Mouse (Mus musculus): ENCODE data around the gene Il13. TPM values are rescaled to one million over a fixed set of nuclear protein-coding genes. Genes with fewer than 3 reads are reported as not detected.

The Il13 gene
- polyA plus RNA-seq, 1 experiment: not detected

DNA sequence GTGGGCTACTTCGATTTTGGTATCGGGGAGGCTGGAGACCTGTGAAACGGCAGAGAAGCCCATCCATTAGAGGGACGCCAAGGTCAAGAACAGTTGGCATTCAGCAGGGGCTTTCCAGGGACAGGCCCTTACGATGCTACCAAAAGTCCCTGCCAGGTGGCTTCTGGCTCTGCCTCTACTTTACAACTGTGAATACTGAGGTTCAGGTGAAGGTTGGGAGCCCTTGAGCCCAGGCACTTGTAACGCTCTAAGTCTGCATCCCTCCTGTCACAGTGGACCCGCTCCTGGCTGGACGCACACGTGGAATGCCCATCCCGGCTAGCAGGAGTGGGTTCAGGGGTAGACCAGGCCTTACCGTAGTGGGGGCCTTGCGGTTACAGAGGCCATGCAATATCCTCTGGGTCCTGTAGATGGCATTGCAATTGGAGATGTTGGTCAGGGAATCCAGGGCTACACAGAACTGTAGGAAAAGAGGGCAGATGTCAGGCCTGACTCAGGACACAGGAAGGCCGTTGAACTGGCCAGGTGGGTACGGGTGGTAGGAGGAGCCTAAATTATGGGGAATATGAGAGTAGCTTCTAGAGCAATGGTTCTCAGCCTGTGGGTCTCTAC, 2.3 kb downstream of the Il13 start:
- no peak for DNase-seq (ENCODE audit: low spot score)

DNA sequence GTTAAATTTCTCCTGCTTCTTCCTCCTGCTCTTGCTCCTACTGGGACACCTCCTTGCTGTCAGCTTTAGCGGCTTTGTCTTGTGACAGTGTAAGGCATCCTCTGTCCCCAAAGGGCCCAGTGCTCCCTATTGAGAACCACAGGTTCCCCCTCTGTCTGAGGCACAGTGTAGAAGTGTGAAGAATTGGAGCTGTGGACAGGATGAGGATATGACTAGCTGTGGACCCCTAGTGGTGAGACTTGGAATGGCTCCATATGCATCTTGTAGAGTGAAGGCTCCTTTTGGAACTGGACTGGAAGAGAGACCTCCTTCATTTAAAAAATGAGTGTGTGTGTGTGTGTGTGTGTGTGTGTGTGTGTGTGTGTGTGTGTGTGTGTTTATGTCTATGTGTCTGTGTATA, 6.6 kb downstream of the Il13 start:
- DNase-seq (ENCODE audit: low spot score): no peak

DNA sequence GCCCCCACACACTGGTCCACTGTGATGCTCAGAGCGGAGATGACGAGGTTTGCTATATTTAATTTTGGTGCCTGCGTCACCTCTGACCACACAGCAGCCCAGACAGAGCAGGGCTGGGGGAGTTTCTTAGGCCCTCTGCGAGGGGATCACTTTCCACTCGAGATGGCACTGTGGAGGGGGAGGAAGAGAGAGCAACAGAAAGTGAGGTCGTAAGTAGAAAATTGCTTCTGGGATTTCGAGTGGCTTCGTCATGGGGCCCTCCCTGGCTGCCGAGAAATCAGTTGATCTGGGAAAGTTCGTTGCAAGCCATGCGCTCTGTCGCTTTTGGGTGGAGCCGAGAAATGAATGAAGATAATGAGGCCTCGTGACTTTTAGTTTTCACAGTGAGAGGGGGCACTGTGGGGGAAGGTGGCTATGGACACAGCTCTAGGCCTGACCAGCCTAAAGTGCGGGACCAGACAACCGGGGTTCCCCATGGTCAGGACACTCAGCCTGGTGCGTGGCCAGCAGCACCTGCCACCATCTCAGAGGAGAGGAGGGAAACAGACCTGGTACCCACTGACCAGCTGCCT, 7.6 kb downstream of the Il13 start:
- no peak for DNase-seq (ENCODE audit: low spot score)

DNA sequence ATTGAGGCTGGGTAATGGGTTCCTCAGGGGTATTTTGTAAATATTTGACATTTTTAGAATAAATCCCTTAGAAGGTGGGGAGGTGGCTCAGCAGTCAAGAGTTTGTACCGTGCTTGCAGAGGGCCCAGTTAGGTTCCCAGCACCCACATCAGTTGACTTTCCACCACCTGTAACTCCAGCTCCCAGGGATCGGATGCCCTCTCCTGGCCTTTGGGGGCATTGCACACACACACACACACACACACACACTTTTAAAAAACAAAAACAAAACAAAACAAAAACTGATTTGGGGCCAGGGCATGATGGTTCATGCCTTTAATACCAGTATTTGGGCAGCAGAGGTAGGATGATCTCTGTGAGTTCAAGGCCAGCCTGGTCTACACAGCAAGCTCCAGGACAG, 10.4 kb downstream of the Il13 start:
- no peak for DNase-seq (ENCODE audit: low spot score)

DNA sequence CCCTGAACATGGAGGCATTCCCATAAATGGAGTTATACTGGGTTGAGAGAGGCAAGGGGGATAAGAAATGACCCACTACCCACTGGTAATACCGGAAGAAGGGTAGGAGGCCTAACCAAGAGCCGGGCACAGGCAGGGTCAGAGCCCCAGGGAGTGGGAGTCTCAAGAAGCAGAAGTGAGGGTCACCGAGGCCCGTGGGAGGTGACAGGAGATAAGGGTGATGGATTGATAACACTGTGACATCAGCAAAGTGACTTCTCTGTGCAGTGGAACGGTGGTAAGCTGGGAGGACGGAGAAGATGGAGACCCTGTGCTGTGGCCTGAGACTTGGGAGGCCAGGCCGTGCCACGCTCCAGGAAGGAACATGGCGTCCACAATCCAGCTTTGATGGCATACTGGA, 10.9 kb downstream of the Il13 start:
- DNase-seq (ENCODE audit: low spot score): no peak

DNA sequence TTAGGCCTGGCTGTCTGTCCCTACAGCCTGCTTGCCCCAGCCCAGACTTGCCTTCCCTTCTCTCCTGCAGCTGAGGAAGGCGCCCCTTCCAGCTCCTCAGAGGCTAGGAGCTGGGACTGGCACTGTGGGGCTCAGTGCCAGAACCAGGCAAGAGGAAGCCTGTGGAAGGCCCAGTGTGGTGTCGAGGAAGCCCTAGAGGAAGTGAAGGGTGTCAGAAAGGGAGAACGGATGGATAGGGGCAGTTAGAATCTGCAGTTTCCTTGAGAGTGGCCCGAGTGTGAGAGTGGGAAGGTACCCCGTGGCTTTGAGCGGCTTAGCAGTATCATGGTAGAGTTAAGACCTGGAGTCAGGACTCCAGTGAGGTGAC, 12.1 kb downstream of the Il13 start:
- no peak for DNase-seq (ENCODE audit: low spot score)

DNA sequence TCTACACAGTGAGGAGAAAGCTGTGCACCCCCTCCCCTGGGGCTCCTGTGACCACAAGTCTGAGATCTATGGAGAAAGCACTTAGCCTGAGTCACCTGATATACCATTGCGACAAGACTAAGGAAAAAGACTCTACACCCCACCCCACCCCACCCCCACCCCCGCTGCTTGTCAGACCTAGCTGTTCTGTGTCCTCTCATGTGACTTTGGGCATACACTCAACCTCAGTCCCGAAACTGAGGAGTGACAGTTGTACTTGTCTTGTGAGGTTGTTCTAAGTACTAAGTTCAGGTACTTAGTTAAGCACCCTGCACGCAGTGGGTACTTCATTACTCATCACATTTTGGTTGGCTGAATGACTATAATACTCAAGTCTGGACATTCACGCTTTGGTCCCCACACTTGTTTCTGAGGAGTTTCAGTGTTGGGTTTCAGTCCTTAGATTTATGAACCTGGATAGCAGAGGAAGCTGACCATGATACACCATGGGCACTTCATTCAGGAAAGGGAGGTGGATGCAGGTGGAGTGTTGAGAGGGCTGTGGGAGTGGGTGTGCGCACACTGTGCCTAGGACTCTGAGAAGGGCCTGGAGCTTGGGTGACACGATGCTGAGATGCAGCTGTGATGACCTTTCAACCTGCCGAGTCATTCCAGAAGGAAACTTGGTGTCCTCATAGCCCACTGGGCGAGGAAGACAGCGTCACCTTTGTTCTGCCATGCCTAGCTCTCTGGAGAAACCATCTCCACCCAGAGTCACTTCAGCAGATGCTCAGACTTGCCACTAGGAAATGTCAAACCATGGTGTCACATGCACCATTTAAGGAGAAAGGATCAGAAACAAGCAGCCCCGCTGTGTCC, 12.7 kb downstream of the Il13 start:
- DNase-seq (ENCODE audit: low spot score): no peak

DNA sequence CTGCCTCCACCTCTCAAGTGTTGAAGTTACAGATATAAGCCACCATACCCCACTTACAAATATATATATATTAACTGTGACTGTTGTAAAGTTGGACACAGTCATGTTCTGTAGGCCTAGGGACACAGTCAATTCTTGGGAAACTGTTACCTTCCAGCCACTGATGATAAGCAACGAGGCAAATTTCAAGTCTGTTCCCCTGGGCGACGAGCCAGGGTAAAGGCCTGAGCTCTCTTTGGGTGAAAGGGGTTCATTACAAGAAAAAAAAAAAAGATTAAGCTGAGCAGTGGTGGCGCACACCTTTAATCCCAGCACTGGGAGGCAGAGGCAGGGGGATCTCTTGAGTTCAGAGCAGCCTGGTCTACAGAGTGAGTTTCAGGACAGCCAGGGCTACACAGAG, 14.4 kb downstream of the Il13 start:
- no peak for DNase-seq (ENCODE audit: low spot score)

DNA sequence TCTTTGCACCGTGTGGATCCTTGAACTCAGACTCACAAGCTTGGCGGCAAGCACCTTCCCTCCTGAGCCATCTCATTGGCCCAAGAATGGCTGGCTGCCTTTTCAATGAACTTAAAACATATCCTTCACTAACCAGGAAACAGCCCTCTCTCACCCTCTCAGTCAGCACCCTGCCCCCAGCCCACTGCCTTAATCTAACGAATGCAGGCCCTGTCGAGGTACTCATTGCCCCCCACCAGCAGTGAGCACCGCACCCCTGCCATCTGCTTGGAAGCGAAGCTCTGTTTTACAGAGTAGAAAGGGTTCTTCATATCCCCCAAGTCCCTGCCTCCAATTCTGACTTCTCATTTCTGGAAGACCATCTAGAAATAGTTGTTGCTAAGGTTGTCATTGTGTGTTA, 15.1 kb downstream of the Il13 start:
- DNase-seq (ENCODE audit: low spot score): no peak

DNA sequence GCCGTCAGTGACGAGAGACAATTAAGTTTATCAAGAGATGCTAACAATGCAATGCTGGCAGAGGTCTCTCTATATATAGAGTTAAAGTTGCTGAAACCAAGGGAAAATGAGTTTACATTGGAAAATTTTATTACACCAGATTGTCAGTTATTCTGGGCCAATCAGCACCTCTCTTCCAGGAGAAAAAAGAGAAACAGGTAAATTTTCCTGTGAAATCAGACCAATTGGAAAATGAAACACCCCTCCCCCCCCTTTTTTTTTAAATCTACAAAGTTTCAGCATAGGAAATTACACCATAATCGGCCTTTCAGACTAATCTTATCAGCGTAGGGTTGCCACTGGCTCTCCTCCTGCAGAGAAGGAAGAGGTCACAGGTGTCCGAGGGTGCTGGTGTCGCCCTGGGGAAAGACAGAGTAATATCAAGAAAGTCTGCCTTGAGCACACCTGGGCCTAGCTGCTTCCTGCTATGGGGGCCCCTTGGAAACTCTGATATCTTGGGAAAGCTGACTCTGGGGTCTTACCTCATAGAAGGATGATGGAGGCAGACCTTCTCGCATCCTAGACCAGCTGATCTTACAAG, 15.8 kb downstream of the Il13 start, which contains the start of gene Il4:
Il4 (minus strand) TSS at position 51 of the 580 bp plus-strand sequence.
- no peak for DNase-seq (ENCODE audit: low spot score)

DNA sequence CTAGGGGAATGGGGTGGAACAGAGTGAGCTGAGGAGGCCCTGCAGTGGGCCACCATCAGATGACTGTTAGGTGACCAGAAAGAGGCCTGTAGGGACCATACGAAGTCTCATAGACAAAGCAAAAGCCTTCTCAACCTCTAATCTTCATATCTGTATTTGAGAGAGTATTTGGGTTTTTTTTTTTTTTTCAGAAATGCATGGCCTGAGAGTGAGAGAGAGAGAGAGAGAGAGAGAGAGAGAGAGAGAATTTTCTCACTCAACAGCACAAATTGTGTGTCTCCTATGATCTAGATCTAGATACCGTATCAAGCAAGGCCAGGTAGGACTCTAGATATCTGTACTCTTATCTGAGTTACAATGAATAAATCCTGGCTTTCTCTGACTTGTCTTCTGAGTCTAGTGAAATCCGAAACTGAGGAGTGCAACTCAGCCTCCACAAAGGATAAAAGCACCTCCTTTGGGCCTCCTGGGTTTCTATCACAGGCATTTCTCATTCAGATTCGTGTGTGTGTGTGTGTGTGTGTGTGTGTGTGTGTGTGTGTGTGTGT, 16.9 kb downstream of the Il13 start:
- DNase-seq (ENCODE audit: low spot score): no peak

DNA sequence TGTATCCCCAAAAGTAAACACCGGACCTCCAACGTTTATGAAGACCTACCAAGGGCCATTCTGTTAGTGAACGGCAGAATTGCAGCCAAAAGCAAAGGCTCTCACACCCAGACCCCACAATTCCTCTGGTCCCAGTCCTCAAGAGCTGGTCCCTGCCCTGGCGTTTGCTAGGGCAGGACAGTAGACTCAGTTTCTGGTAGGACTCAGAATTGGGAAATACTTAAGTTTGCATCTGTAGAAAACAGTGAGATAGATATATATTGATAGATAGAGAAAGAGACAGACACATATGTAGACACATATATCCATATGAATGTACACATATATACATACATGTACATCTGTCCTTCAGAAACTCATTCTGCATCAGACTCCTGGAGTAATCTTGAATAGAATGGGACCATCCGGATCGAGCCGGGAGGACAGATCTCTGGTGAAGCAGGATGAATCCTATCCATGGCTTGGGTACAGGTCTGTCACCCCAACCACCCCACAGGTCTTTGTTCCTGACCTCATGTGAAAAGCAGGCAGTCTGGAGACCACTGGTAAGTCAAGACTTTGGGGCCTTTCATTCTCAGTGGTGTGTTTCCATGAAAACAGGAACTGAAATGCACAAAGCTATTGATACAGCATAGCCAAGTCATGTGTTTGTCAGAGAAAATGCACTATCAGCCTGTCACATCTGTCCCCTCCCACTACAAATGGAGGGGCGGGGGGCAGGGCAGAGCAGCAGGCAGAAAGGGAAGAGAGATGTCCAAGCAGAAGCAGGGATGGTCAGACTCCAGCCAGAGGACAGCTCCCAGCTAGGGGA, 17.5 kb downstream of the Il13 start:
- no peak for DNase-seq (ENCODE audit: low spot score)

DNA sequence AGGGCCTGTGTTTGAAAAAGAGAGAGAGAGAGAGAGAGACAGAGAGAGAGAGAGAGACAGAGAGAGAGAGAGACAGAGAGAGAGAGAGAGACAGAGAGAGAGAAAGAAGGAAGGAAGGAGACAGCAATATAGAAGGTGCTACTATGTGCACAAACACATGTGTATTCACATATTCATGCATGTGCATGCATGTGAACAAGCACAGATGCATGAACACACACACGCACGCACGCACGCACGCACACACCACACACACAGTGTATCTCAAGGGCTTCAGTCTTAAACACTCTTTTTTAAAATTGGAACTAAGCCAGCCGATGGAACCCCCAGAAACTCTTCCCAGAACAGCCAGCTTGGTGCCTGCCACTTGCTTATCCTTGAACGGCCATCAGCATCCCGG, 18.9 kb downstream of the Il13 start:
- no peak for DNase-seq (ENCODE audit: low spot score)

DNA sequence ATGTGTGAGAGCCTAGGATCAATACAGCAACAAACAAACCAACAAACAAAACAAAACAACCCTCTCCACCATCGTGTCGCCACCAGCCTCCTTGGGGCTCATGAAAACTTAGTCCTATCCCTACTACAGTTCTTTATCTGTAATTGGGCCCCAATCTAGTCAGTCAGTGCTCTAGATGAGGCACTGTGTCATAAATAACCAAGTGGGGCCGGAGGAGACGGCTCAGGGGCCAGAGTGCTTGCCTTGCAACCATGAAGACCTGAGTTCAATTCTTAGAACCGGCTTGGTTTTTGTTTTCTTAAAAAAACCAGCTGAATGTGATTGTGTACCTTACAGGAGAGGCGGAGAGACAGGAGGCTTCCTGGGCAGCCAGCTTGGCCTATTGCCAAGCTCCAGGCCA, 19.3 kb downstream of the Il13 start:
- DNase-seq (ENCODE audit: low spot score): no peak

DNA sequence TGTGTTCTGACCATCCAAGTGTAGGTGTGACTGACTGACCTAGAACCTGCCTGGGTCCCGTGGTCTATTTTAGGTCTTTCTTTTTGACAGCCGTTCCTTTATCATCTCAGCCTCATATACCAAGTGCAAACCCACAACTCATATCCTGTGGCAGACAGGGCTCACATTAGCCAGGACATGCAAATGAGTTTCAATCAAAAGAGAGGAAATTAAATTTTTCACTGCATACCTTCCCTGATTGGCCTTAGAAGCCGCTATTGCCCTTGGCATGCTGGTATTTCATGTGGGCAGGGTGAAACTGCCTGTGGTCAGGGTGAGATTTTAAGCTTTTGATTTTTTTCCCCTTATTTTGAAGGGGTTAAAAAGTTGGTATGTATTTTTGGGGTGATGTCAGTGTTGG, 24.8 kb downstream of the Il13 start:
- DNase-seq (ENCODE audit: low spot score): no peak

DNA sequence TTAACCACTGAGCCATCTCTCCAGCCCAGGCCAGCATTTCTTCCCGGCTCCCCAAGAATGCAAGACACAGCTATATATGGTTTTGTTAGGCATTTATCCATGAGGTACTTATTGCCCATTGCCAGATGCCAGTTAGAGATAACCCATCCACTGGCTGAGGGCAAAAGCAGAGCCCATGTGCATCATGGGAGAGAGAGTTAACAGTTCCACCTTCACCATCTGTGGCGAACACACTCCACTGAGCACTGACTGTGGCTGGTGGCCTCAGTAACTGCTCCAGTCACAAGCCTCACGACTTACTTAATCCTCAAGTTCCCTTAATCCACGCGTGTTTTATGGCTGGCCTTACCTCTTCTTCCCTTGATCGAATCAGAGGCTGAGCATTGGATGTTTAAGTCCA, 25.3 kb downstream of the Il13 start:
- DNase-seq (ENCODE audit: low spot score): no peak

DNA sequence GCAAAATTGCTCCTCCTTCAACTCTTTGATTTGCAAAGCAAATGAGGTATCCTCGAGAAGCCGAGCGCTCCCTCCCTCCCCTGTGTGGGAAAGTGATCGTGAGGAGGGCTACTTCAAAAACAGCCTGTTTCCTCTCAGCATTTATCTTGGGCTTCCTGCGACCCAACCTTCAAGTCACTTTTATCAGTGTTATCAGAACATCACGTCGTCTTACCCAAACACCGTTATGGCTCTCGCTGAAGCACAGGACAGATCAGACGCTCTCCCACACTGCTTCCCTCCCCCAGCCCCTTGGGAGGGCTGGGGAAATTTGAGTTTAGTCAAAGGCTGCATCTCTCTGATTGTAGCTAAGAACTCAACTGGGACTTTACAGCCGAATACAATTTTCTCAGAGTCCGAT, 28.9 kb downstream of the Il13 start:
- no peak for DNase-seq (ENCODE audit: low spot score)

DNA sequence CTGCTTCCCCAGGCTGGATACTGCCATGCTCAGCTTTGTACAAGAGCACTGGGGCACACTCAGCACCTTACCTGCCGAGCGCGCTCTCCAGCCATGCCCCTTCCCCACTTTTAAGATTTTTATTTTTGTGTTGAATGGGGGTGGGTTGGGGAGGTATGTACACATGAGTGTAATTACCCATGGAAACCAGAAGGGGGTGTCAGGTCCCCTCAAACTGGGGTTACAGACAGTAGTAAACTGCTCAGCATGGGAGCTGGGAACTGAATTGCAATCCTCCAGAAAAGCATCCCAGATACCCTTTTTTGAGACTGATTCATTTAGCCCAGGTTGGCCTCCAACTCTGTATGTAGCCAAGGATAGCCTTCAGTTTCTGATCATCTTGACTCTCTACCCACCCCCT, 29.5 kb downstream of the Il13 start:
- DNase-seq (ENCODE audit: low spot score): no peak

DNA sequence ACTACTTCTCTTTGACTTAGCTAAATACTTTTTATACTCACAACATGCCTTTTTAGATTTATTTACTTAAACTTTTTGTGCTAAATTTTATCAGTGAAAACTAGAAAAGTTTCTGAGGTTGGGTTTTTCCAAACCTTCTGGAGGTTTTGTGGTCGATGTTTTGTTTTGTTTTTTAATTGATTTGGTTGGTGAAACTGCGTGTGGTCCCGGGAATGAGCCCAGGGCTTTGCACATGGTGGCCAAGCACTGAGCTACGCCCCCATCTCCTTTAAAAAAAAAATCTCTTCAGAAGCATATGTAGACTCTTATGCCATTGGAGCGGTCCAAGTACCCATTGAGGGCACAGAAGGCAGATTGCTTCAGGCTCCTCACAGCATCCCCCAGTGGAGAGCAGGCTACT, 43.4 kb downstream of the Il13 start:
- DNase-seq (ENCODE audit: low spot score): no peak

DNA sequence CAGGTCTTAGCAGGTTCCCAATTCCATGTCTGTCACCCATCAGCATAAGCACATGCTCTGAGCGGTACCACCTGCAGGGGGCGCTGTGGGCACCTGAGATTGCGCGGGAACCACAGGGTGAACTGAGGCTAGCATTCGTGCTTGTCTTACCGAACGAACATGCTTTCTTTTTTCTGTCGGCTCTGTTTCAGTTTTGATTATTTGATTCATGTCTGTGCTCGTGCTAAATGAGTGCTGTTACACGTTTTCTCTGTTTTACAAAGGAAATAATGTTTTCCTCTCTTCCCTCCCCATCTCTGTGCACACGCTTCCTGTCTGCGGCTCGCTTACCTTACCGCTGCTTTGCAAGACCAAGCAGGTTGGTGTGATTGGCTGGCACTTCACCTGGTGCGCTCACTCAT, 44.1 kb downstream of the Il13 start:
- no peak for DNase-seq (ENCODE audit: low spot score)

DNA sequence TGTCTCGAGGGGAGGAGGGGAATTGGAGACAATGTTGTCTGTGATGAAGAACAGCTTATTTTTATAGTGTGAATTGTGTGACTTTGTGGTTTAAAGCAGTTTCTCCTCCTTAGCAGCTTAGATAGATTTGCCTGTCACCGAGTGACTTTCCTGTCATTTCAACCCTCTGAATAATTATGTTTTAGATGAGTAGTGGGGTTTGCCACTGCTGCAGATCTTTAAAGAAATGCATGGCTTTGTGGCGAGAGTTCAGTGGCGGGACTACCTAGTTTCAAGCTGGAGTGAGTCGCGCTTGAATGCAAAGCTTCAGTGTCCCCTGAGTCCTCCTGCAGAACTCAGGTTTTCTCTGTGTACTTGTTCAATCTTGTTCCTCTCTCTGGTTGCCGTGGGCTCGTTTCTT, 46.2 kb downstream of the Il13 start:
- no peak for DNase-seq (ENCODE audit: low spot score)

DNA sequence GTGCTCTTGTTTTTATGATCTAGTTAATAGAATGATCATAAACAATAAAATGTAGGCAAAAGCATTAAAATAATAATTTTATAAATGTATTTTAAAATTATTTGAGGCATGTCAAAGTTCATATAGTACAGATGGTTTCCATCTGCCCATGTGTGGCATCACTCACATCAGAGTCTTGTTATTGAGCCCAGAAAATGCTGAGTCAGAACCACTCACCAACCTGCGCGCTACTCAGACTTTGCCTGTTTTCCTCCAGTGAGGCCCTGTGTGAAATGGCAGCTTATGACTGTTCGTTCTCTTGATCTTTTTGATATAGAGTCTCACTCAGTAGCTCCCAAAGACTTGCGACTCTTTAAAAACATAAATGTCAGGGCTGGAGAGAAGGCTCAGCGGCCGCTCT, 49.0 kb downstream of the Il13 start:
- no peak for DNase-seq (ENCODE audit: low spot score)

Data from urinary bladder, adult 2 months (tissue).